7 mouse cellular contexts compared by ENCODE assay signal in the genomic region with DNA sequence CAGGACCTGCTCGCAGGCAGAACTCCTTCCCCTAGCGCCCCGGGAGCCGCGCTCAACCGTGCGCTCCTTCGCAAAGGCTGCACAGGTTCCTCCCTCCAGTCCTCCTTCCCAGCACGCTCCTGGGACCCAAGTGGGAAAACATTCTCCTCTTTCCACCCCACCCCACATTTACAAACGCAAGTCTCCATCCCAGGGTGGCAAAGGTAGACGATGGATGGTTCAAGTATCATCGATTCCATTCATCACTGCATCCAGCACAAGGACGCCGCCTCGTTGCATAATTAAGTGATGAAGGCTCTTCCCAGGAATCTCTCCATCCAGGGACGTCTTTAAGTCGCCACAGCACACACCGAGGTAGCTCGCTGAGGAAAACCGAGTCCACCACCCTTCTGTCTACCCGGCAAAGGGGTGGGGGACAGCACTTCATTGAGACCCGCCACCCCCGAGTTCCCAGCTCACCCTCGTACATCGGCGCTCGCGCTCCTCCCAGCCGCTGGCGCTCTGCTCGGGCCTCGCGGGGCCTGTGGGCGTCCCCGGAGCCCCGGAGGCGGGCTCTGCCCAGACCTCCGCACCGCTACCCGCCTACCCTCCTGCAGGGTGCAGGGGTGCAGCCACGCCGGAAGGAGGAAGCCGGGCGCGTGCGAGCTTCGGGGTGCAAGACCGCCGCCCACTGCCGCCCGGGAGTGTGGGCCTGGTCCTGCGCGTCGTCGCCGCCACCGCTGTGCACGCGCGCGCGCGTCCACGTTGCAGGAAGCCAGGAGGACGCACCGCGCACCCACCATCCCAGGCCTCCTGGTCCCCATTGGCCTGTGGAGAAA. TPM values are rescaled to one million over a fixed set of nuclear protein-coding genes. Genes with fewer than 3 reads are reported as not detected.
DNase-seq lines count a peak whose midpoint lies in the region; ATAC-seq and TF ChIP-seq lines count a peak whose summit lies in the region.

Gene Chst10 (minus strand): TSS at position 731 of the 818 bp plus-strand sequence.

- peak within 1 kb of the TSS; percentile 85 for H3K4me2 ChIP-seq in kidney, embryonic 14.5 days (replicated peaks; ENCODE audit: low read depth, low read length)
- peak within 1 kb of the TSS; percentile 67 for H3K4me2 ChIP-seq in limb, embryonic 14.5 days (replicated peaks; ENCODE audit: low read depth, low read length, severe bottlenecking)
- peak within 1 kb of the TSS; percentile 68 for H3K4me2 ChIP-seq in midbrain, embryonic 16.5 days (ENCODE audit: low read length)

- no peak for TF ChIP-seq CTCF in bone marrow macrophage, adult 2 months (IDR thresholded peaks at IDR 0.05; ENCODE audit: low read depth, low read length)
- no peak for TF ChIP-seq CTCF in embryonic fibroblast, embryonic 13.5 days (IDR thresholded peaks at IDR 0.05; ENCODE audit: borderline replicate concordance, insufficient read depth, low read length)

- H3K36me3 ChIP-seq in heart, embryonic 10.5 days: no peaks in the 10 kb centered on the region
- no peaks in the 10 kb centered on the region for H3K36me3 ChIP-seq in kidney, embryonic 14.5 days (ENCODE audit: control insufficient read depth, insufficient read depth, low read length)
- H3K36me3 ChIP-seq in limb, embryonic 14.5 days (ENCODE audit: control insufficient read depth, insufficient read depth, low read length): no peaks in the 10 kb centered on the region
- H3K36me3 ChIP-seq in midbrain, embryonic 16.5 days (ENCODE audit: control insufficient read depth, insufficient read depth, low read length): no peaks in the 10 kb centered on the region

- H3K27me3 ChIP-seq in heart, embryonic 10.5 days (ENCODE audit: insufficient read depth, poor library complexity, severe bottlenecking): peaks cover 47% of the 10 kb centered on the region
- no peaks in the 10 kb centered on the region for H3K27me3 ChIP-seq in kidney, embryonic 14.5 days (ENCODE audit: control insufficient read depth, insufficient read depth, low read length)
- H3K27me3 ChIP-seq in limb, embryonic 14.5 days (ENCODE audit: control insufficient read depth, insufficient read depth, low read length): no peaks in the 10 kb centered on the region; the same call in 1 of the 2 replicates
- no peaks in the 10 kb centered on the region for H3K27me3 ChIP-seq in midbrain, embryonic 16.5 days (ENCODE audit: control insufficient read depth, insufficient read depth, low read depth, low read length)

- H3K27ac ChIP-seq in bone marrow macrophage, adult 2 months (ENCODE audit: insufficient read depth, low read depth, low read length): no peak within 1 kb of the TSS
- no peak within 1 kb of the TSS for H3K27ac ChIP-seq in embryonic fibroblast, embryonic 13.5 days (ENCODE audit: insufficient read depth, low read length)
- H3K27ac ChIP-seq in heart, embryonic 10.5 days: peak within 1 kb of the TSS; percentile 87
- no peak within 1 kb of the TSS for H3K27ac ChIP-seq in kidney, embryonic 14.5 days (ENCODE audit: low read depth, low read length)
- 0 out of 2 replicates have a peak within 1 kb of the TSS, but pooled peaks have one; percentile 10 for H3K27ac ChIP-seq in limb, embryonic 14.5 days (replicated peaks; ENCODE audit: low read depth, low read length)
- peak within 1 kb of the TSS; percentile 96 for H3K27ac ChIP-seq in midbrain, embryonic 16.5 days (ENCODE audit: low read length)

- H3K9ac ChIP-seq in kidney, embryonic 14.5 days (ENCODE audit: low read depth, low read length): peak within 1 kb of the TSS; percentile 63
- H3K9ac ChIP-seq in limb, embryonic 14.5 days (ENCODE audit: low read depth, low read length, severe bottlenecking): peak within 1 kb of the TSS; percentile 72
- H3K9ac ChIP-seq in midbrain, embryonic 16.5 days (ENCODE audit: low read depth, low read length): peak within 1 kb of the TSS; percentile 97

- peaks cover 20% of the 10 kb centered on the region for H3K4me1 ChIP-seq in bone marrow macrophage, adult 2 months (ENCODE audit: control insufficient read depth, insufficient read depth, low read length)
- H3K4me1 ChIP-seq in embryonic fibroblast, embryonic 13.5 days (ENCODE audit: control insufficient read depth, insufficient read depth, low read length): no peaks in the 10 kb centered on the region
- peaks cover 11% of the 10 kb centered on the region; the same call in 1 of the 2 replicates for H3K4me1 ChIP-seq in heart, embryonic 10.5 days
- 0 out of 2 replicates have a peak, but pooled peaks cover 7% of the 10 kb centered on the region for H3K4me1 ChIP-seq in kidney, embryonic 14.5 days (ENCODE audit: control insufficient read depth, insufficient read depth, low read length)
- no peaks in the 10 kb centered on the region for H3K4me1 ChIP-seq in limb, embryonic 14.5 days (ENCODE audit: control insufficient read depth, insufficient read depth, low read length)
- peaks cover 31% of the 10 kb centered on the region for H3K4me1 ChIP-seq in midbrain, embryonic 16.5 days (ENCODE audit: control insufficient read depth, insufficient read depth, low read length)

- no peak for TF ChIP-seq POLR2A in bone marrow macrophage, adult 2 months (IDR thresholded peaks at IDR 0.05; ENCODE audit: borderline replicate concordance, low read depth, low read length)
- TF ChIP-seq POLR2A in embryonic fibroblast, embryonic 13.5 days (IDR thresholded peaks at IDR 0.05; ENCODE audit: low read depth, low read length): peak; percentile 35; the same call in 1 of the 2 replicates
- no peak for TF ChIP-seq POLR2A in limb, embryonic 14.5 days (IDR thresholded peaks at IDR 0.05; ENCODE audit: borderline replicate concordance, extremely low read depth, insufficient read depth, insufficient read length)

- peak; percentile 93 for ATAC-seq in kidney, embryonic 14.5 days (ENCODE audit: low FRiP score, low TSS enrichment)
- peak; percentile 86 for ATAC-seq in limb, embryonic 14.5 days (ENCODE audit: low FRiP score, low read depth)
- ATAC-seq in midbrain, embryonic 16.5 days: peak; percentile 94

- under 1% methylated on average over 66 of the region's 67 CpGs for WGBS in heart, embryonic 10.5 days
- WGBS in kidney, embryonic 14.5 days: under 1% methylated on average over 58 of the region's 67 CpGs
- under 1% methylated on average over 61 of the region's 67 CpGs for WGBS in limb, embryonic 14.5 days
- WGBS in midbrain, embryonic 16.5 days: under 1% methylated on average over 64 of the region's 67 CpGs

- no peaks in the 10 kb centered on the region for H3K9me3 ChIP-seq in heart, embryonic 10.5 days
- H3K9me3 ChIP-seq in kidney, embryonic 14.5 days (ENCODE audit: control insufficient read depth, low read length): no peaks in the 10 kb centered on the region
- H3K9me3 ChIP-seq in limb, embryonic 14.5 days (ENCODE audit: control insufficient read depth, low read length): no peaks in the 10 kb centered on the region
- H3K9me3 ChIP-seq in midbrain, embryonic 16.5 days (replicated peaks; ENCODE audit: control insufficient read depth, low read length, poor library complexity, severe bottlenecking): no peaks in the 10 kb centered on the region

- DNase-seq in heart, embryonic 10.5 days (ENCODE audit: low spot score): peak; percentile 90
- peak; percentile 75 for DNase-seq in limb, embryonic 14.5 days (ENCODE audit: low spot score)
- DNase-seq in spleen, postnatal 14 days (ENCODE audit: low spot score in 2 of 2): peak; percentile 58 to 67

- peak within 1 kb of the TSS; percentile 74 for H3K4me3 ChIP-seq in bone marrow macrophage, adult 2 months (ENCODE audit: insufficient read depth, low read length)
- peak within 1 kb of the TSS; percentile 58 for H3K4me3 ChIP-seq in embryonic fibroblast, embryonic 13.5 days (ENCODE audit: insufficient read depth, low read length)
- H3K4me3 ChIP-seq in heart, embryonic 10.5 days: peak within 1 kb of the TSS; percentile 86
- peak within 1 kb of the TSS; percentile 72 for H3K4me3 ChIP-seq in kidney, embryonic 14.5 days (ENCODE audit: low read length)
- peak within 1 kb of the TSS; percentile 61 for H3K4me3 ChIP-seq in limb, embryonic 14.5 days (replicated peaks; ENCODE audit: low read length)
- peak within 1 kb of the TSS; percentile 82 for H3K4me3 ChIP-seq in midbrain, embryonic 16.5 days (ENCODE audit: low read depth, low read length)

RNA-seq across cellular contexts. Expression of gene Chst10, which starts in this region (rescaled TPM):
- polyA plus RNA-seq in bone marrow macrophage, adult 2 months (2012; ENCODE audit: insufficient read depth, insufficient read length, missing spikeins): not detected in 2 replicates
- polyA plus RNA-seq in embryonic fibroblast, embryonic 13.5 days (2011; ENCODE audit: insufficient read length, low read depth, missing spikeins): 2.7 and 3.2 TPM in 2 replicates
- polyA plus RNA-seq in heart, embryonic 10.5 days (2016; fragmentation: Nextera tagmentation; extraction: Ambion mirVana): 4.5 and 6.4 TPM in 2 replicates
- 4.5 and 7.2 TPM in 2 replicates for polyA plus RNA-seq in kidney, embryonic 14.5 days (2014; fragmentation: Nextera tagmentation; extraction: Ambion mirVana)
- polyA plus RNA-seq in limb, embryonic 14.5 days (2012; rRNA removed): 5.2 and 5.4 TPM in 2 replicates
- 10.7 and 11.7 TPM in 2 replicates for polyA plus RNA-seq in limb, embryonic 14.5 days (2014; fragmentation: Nextera tagmentation; extraction: Ambion mirVana)
- polyA plus RNA-seq in midbrain, embryonic 16.5 days (2015; fragmentation: Nextera tagmentation; extraction: Ambion mirVana): 63.8 and 64.4 TPM in 2 replicates

Comparison
In these comparisons a context has a peak if more than half of its experiments do, and no peak if none do; other contexts are left out.
1. H3K27ac ChIP-seq: peak in heart, embryonic 10.5 days (single experiment), limb, embryonic 14.5 days (single experiment) and midbrain, embryonic 16.5 days (single experiment); none in bone marrow macrophage, adult 2 months (single experiment), embryonic fibroblast, embryonic 13.5 days (single experiment) and kidney, embryonic 14.5 days (single experiment).
2. Peak in every context shown above with its lines, with median percentiles within 50 percentile points of each other: H3K4me3 ChIP-seq, DNase-seq, ATAC-seq, H3K4me2 ChIP-seq and H3K9ac ChIP-seq.